Mouse (Mus musculus): Measurements from ENCODE around the gene Tubal3.

Tubal3 gene

DNA sequence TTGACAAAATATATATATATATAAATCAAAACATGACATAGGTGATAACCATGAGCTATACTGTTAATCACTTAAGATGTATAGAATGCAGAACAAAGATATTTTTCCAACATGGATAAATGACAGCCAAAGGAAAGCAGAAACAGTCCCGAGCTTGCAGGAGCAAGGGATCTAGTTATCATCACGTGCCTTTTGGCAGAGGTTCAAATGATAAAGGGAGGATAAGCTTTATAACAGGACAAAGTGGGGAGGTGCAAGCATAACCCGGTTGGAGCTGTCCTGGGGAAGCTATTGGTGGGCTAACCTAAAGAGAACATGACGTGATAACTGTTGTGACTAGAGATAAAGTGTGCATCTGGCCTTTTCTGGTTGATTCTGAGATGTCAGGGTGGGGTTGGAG, 4.6 kb upstream of the Tubal3 start:
- in situ Hi-C loops (cut with MseI, MboI) = no loop called here

DNA sequence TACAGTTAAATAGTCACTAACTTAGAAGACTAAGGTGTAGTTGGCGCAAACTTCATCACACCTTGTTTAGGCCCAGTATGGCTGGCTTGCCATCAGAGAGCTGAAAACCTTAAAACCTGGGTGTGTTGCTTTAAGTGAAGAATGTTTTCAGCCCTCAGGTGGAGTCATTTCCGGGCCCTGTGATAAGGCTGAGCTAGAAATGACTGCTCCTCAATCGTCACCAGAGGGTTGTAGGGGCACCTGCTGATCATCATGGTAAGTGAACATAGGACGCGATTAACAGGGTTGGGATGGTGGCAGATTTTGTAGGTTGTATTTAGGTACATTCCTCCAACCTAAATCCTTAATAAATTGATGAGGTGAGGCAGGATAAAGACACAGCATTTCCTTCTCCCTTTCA, 6.4 kb downstream of the Tubal3 start:
- in situ Hi-C loops (cut with MseI, MboI) = no loop called here

DNA sequence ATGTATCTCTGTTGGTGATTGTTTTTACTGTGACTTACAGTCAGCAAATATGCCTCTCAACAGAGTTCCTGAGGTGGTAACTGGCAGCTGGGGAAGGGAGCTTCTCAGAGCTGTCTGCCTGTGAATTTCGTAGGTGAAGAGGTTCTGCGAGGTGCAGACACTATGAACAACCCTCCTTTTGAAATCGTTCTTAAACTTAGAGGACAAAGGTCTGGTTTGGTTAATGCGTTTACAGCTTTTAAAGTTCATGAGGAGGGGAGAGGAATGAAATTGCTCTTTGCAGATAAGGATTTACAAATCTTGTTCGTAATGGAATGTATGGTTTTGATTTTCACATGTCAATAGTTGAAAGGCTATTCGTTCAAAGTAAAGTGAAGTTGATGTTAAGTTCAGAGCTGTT, 7.6 kb downstream of the Tubal3 start:
- in situ Hi-C loops (cut with MseI, MboI) = no loop called here

DNA sequence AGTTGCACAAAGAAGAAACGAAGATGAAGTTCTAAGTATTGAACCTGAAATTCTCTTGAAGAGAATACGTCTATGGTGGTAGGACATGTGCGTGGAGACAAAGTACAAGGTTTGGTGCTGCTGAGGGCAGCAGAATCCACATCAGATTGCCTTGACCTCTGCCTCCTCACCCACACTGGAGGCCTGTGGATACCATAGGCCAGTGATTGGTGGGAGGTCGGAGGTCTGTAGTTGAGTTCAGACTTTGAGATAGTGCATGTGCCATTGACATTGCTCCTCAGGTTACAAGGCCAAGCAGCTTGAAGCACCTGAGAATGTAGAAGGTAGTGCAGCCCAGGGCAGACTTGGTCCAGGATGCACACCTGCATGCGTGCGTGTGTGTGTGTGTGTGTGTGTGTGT, 8.0 kb downstream of the Tubal3 start:
- in situ Hi-C loops (cut with MseI, MboI) = no loop called here

DNA sequence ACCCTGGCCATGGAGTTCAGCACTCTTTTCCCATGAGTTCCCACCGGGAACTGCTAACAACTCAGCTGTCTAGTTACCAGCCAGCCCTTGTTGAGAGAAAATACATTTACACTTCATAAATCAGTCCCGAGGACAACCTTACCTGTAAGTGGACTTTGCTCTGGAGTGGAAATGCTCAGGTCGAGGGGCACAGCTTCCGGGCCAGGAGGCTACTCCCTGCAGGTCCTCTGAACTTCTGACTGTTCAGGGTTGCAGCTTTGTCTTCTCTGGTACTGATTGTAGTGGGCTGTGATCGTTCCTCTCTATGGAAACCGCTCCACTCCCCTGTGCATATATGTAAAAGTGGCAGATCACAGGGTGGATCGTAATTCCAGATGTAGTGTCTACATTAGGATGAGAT, 26.6 kb downstream of the Tubal3 start:
- in situ Hi-C loops (cut with MseI, MboI) = no loop called here

DNA sequence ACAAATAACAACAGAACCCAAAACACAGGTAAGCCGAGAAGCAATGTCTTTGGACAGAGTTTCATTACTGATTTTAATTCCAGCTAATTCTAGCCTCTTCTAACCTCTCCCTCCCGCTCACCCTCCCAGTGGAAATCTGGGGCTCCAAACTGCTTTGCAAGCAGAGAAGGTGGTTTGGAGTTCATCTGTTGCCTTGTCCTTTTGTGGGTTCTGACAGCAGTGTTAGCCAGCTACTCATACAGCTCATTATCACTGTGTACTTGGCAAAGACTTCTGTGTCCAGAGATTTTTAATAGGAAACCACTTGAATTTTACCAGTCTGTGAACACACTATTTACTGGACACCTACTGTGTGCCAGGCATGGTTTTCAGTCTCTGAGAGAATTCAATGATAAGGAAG, 27.2 kb downstream of the Tubal3 start, which contains the start of gene Ucn3:
Gene Ucn3 (minus strand): TSS at position 101 of the 400 bp plus-strand sequence.
- in situ Hi-C loops (cut with MseI, MboI) = no loop called here

DNA sequence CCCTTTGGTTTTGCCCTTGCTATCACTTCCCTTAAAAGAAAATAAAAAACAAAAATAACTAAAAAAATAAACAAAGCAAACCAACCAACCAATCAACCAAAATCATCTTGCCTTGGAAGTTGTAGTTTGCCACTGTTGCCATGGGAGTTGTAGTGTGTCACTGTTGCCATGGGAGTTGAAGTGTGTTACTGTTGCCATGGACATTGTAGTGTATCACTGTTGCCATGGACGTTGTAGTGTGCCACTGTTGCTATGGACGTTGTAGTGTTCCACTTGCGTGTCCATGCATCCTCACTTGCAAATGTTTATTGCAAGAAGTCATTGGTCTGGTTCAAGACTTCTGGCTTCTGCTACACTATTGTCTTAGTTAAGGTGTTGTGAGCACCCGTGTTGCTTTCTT, 29.2 kb downstream of the Tubal3 start:
- in situ Hi-C loops (cut with MseI, MboI) = no loop called here

DNA sequence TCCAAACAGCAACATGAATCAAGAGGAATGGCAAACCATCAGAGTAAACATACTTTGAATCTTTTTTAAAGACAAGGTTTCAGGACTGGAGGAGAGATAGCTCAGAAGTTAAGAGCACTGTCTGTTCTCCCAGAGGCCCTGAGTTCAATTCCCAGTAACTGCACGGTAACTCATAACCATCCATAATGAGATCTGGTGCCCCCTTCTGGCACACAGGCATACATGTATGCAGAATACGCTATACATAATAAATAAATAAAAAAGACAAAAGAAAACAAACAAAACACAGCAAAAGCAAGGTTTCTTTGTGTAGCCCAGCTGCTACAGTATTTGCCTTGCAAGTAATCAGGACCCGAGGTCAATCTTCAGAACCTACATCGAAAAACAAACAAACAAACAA, 31.4 kb downstream of the Tubal3 start:
- in situ Hi-C loops (cut with MseI, MboI) = no loop called here

DNA sequence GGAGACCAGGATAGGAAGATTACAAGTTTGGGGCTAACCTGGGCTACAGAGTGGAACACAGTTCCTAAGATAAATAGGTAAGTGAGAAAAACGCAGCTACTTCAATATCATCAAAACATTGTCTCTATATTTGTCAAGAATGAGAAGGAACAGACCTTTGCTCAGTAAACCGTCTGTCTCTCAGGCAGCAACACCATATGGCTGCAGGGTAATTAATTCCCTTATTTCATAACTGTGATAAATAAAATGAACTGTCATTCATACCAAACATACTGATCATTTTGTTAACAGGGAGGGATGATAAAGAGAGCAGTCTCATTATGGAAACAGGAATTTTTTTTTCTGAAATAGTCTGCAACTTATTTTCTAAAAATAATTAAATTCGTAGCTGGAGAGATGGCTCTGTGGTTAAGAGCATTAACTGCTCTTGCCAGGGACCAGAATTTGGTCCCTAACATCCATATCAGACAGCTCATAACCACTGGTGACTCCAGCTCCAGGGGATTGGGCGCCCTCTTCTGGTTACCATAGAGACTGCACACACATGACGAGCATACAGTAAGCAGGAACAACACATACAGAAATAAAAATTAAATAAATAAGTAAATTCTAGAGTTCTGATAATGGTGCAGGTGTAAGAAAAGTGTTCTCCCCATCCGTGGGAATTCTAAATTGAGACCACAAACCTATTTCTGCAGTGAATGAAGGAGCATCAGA, 33.3 kb downstream of the Tubal3 start:
- in situ Hi-C loops (cut with MseI, MboI) = no loop called here

DNA sequence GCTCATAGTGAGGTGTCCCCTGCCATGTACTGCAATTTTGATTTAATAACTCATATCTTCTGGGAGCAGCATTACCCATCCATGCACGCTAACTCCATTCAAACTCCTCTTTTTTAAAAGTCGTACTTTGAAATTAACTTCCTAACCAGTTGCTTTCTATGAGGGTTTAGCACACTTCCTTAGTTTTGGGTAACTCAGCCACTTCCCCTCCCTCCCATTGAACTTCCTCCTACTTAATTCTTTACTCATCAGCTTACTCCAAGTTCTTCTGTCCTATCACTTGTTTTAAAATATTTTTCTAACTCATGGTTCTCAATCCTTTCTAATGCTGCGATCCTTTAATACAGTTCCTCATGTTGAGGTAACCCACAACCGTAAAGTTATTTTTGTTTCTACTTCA, 50.8 kb downstream of the Tubal3 start:
- in situ Hi-C loops (cut with MseI, MboI) = no loop called here

Measured in mouse trophoblast stem cell (cell line).